Mouse (Mus musculus) olfactory bulb, adult 2 months (tissue): ENCODE measurements around the gene Alox12.

Source experiments
- CTCF ChIP-seq: fragments of 200-500 bp; IDR thresholded peaks from 2 replicates; pipeline ENCODE4 v1.5.1; 2012; ENCODE audit warnings: low read depth, mild to moderate bottlenecking, low read length, moderate library complexity; ENCODE audit not compliant: insufficient read depth
- POLR2A ChIP-seq: fragments of 200-500 bp; IDR thresholded peaks from 2 replicates; pipeline ENCODE4 v1.6.1; 2012; ENCODE audit warnings: mild to moderate bottlenecking, low read depth, low read length, moderate library complexity; ENCODE audit not compliant: insufficient read depth

- TF ChIP-seq CTCF, result no peak
- TF ChIP-seq POLR2A, result no peak
Measured at GRCm38 (mm10) chr11:70293881-70294280, 38.7 kb upstream of the Alox12 start.
